Mouse (Mus musculus): ENCODE data around the gene Nhlrc2.
A peak's percentile ranks its signal among the peaks of the same experiment; 100 is the strongest.

Nhlrc2 gene

DNA sequence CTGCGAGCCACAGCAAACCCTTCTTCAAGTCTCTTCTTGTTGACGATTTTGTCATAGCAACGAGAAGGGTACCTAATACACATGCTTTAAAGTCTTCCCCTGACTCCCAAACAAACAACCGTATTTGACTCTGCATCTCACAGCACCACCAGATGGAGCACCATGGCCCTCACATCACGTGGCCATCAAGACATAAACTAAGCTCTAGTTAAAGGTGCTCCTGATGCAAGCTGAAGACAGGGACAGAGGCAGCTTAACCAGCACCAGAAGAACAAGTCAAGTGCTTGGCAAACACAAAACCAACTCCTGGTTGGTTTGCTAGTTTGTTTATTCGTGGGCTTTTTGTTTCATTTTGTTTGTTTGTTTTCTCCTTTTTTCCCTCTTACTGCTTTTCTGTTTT, 17.3 kb downstream of the Nhlrc2 start:
- DNase-seq, result peak; percentile 14

DNA sequence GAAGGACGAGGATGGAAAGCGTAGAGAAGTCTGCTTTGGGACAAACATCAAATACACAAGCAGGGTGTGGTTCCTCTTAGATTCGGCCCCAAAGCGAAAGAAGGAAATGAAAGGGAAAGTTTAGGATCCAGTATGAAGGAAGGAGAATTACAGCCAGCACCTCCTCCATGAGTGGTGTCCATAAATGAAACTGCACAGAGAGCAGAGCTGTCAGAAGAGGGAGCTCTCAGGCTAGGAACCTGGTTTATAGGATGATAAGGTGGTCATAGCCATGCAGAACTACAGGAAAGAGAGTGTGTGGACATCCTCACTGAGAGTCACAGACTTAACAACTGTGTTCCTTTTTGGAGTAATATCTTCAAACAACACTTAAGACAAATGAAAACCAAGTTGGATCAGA, 18.0 kb downstream of the Nhlrc2 start:
- peak; percentile 44 for DNase-seq

GRCm38 (mm10) chr19:56566940-56567339, 18.9 kb downstream of the Nhlrc2 start:
- no peak for DNase-seq

- DNase-seq, result no peak
Observed at GRCm38 (mm10) chr19:56570781-56571180, 22.7 kb downstream of the Nhlrc2 start.

DNA sequence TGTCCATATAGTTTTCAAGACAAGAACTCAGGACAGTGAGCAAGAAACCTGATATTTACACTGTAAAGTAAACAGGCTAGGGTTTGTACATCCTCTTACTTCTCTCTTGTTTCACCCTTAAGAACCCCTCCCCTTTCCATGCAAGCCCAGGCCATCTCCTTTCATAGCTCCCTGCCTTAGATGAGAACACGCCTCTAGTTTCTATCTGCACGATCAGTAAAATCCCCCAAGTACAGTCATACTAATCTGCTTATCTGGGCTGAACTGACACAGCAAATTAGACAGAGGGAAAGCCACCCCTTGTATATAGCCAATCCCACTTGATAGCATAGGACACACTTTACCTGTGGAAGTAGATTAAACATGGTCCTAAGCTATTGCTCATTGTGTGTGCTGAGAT, 23.2 kb downstream of the Nhlrc2 start:
- no peak for DNase-seq

- DNase-seq, result no peak
Observed at GRCm38 (mm10) chr19:56571913-56572312, 23.9 kb downstream of the Nhlrc2 start.

DNA sequence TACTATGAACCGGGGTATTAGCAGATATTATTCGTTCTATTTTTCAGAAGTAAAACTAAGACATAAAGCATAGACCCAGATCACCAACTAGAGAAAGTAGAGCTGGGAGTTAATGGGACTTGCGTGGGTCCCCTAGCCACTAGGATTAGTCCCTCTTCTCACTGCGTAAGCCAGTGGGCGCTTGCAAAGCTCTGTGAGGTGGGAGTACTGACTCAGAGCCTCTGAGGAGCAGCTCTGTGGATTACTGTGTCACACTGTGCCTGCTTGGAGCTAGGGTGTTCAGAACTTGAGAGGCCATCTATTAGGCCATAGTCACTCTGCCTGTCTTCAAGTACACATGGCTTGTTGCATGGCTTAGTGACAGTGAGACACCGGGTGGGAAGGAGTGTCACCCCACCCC, 25.1 kb downstream of the Nhlrc2 start:
- no peak for DNase-seq

GRCm38 (mm10) chr19:56577801-56578200, 29.7 kb downstream of the Nhlrc2 start:
- DNase-seq, result no peak

- no peak for DNase-seq
Observed at GRCm38 (mm10) chr19:56581981-56582380, 33.9 kb downstream of the Nhlrc2 start.

GRCm38 (mm10) chr19:56583785-56584184, 35.7 kb downstream of the Nhlrc2 start:
- DNase-seq, result no peak

GRCm38 (mm10) chr19:56584288-56584687, 36.2 kb downstream of the Nhlrc2 start:
- DNase-seq, result no peak

GRCm38 (mm10) chr19:56586320-56586719, 38.3 kb downstream of the Nhlrc2 start:
- DNase-seq, result no peak

- DNase-seq, result no peak
Observed at GRCm38 (mm10) chr19:56588205-56588626, 40.2 kb downstream of the Nhlrc2 start.

GRCm38 (mm10) chr19:56589008-56589407, 40.9 kb downstream of the Nhlrc2 start:
- no peak for DNase-seq

DNA sequence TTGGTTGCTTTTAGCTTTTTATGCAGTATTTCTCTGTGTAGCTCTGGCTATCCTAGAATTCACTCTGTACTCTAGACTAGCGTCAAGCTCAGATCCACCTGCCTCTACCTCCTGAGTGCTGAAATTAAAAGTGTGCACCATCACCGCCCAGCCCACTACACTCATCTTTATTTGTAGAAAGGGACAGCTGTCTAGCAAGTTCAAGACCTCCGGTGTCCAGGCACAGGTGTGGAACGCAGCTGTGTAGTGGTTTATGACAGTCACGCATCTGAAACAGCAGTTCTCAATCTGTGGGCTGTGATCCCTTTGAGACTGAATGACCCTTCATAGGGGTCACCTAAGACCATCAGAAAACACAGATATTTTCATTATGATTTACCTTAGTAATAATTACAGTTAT, 41.4 kb downstream of the Nhlrc2 start:
- DNase-seq, result no peak

DNA sequence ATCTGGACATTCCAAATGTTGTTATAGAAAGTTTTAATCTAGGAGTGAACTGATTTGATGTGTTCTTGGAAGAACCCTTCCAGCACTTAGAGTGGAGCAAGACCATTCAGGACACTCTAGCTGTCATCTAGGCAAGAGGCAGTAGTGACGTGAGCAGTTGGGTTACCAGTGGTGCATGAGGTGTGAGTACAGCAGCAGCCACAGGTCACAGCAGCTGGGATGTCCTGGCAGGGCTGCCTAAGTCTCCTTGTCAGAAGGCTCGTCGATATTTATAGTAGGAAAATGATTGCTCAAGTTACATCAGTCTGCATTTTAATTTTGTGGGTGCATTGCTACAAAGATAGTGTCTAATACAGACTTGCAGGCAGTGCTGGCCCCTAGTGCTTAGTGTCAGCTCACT, 42.2 kb downstream of the Nhlrc2 start:
- no peak for DNase-seq

GRCm38 (mm10) chr19:56592472-56592871, 44.4 kb downstream of the Nhlrc2 start:
- no peak for DNase-seq

GRCm38 (mm10) chr19:56599996-56600395, 51.9 kb downstream of the Nhlrc2 start:
- DNase-seq, result no peak

DNA sequence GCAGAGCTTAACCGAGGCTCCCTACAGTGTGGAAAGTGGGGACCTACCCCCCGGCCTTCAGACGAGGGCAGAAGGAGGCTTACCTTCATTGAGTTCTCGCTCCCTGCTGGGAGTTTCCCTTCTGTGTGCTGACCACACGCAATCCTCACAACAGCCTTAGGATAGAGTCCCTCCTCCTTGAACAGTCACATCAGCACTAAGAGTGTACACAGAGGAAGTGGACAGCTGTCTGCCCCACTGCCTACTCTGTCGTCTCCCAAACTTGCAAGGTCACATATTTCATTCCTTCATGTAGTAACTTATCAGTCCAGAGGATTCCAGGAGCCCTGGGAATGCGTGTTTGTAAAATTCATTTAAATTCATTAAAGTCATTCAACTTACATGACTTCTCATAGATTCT, 52.7 kb downstream of the Nhlrc2 start:
- DNase-seq, result no peak

- DNase-seq, result no peak
Observed at GRCm38 (mm10) chr19:56601901-56602347, 53.9 kb downstream of the Nhlrc2 start.

DNA sequence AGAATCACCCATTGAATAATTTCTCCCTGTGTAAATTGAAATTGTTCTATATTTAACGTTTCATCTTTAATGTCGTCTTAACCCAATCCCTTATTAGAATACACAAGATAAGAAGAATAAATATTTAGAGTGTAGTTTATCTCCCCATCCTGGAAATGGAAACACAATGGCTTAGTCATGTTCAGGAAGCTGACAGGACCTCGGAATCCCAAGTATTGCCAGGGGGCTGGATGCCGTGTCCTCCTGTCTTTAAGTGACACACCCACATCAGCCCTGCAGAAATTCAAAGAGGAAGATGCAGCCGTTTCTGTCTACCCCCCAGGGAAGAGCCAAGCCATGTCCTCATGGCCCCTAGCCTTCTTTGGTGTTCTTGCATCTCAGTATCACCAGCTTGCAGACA, 60.9 kb downstream of the Nhlrc2 start:
- no peak for DNase-seq

GRCm38 (mm10) chr19:56614131-56614530, 66.1 kb downstream of the Nhlrc2 start:
- no peak for DNase-seq

DNA sequence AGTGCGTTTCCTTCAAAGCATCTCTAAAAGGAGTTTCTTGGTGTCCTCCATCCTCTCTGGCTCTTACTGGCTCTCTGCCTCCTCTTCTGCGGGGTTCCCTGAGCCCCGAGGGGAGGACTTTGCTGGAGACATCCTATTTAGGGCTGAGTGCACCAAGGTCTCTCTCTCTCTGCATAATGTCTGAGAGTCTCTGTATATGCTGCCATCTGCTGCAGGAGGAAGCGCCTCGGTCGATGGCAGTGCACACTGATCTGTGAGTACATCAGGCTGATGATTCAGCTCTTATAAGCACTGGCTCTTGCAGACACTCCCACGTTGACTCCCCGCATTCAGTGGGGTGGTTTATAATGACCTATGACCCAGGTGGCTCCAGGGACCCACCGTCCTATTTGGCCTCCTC, 70.8 kb downstream of the Nhlrc2 start:
- DNase-seq, result no peak

- DNase-seq, result no peak
Observed at GRCm38 (mm10) chr19:56619546-56619945, 71.5 kb downstream of the Nhlrc2 start.

DNA sequence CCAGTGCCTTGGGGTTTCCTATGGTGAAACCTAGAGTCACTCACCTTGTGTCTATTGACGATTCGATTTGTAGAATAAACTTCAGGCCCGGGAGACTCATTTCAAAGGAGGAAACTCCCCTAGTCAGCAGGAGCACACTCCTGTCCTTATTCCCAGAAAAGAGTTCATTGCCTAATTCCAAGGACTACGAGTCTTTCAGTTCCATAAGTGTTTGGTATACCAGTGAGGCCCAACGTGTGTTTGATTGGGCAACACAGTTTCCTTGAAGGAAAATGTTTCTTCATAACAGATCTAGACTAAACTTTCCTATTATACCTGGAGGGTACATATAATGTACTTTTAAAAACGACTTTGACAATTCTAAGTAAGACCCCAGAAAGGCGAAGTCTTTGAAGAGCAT, 73.8 kb downstream of the Nhlrc2 start:
- DNase-seq, result no peak

- no peak for DNase-seq
Observed at GRCm38 (mm10) chr19:56627881-56628472, 79.9 kb downstream of the Nhlrc2 start.

Measured in thymus, postnatal 14 days (tissue).